Mouse (Mus musculus) liver, embryonic 11.5 days (tissue): ENCODE data around the gene Zfp523. TPM values are rescaled to one million over a fixed set of nuclear protein-coding genes. Genes with fewer than 3 reads are reported as not detected.
A peak's percentile ranks its signal among the peaks of the same experiment; 100 is the strongest.

Experiments used
- ATAC-seq: fragments of 200-750 bp; cut with Nextera tagmentation; replicated peaks from 2 replicates; pipeline ENCODE4 v1.8.0; 2017; ENCODE audit warnings: moderate number of reproducible peaks, mild to moderate bottlenecking, moderate TSS enrichment, moderate library complexity; ENCODE audit not compliant: low FRiP score
- DNase-seq: peaks from one replicate; pipeline ENCODE4 v3.0.0-alpha.2; 2017; ENCODE audit warnings: low spot score
- H3K27ac ChIP-seq: fragments of 300-500 bp; sonication (generic); 2 replicates; pipeline ENCODE4 v1.5.1; 2014; ENCODE audit warnings: mild to moderate bottlenecking, low read depth, low read length, control low read depth
- H3K27me3 ChIP-seq: fragments of 300-500 bp; sonication (generic); replicated peaks from 2 replicates; pipeline ENCODE4 v1.6.1; 2014; ENCODE audit warnings: low read length, mixed read lengths; ENCODE audit not compliant: control insufficient read depth, insufficient read depth
- H3K36me3 ChIP-seq: fragments of 300-500 bp; sonication (generic); 2 replicates; pipeline ENCODE4 v1.6.1; 2014; ENCODE audit warnings: mild to moderate bottlenecking, low read length, moderate library complexity, mixed read lengths; ENCODE audit not compliant: control insufficient read depth, insufficient read depth
- H3K4me1 ChIP-seq: fragments of 300-500 bp; sonication (generic); replicated peaks from 2 replicates; pipeline ENCODE4 v1.6.1; 2014; ENCODE audit warnings: low read length, mixed read lengths; ENCODE audit not compliant: control insufficient read depth, insufficient read depth
- H3K4me2 ChIP-seq: fragments of 300-500 bp; sonication (generic); 2 replicates; pipeline ENCODE4 v1.6.1; 2014; ENCODE audit warnings: mild to moderate bottlenecking, control low read depth, moderate library complexity
- H3K4me3 ChIP-seq: fragments of 300-500 bp; sonication (generic); 2 replicates; pipeline ENCODE4 v1.5.1; 2014; ENCODE audit warnings: low read depth, low read length, control low read depth
- H3K9ac ChIP-seq: fragments of 300-500 bp; sonication (generic); 2 replicates; pipeline ENCODE4 v1.6.1; 2014; ENCODE audit warnings: low read depth, low read length, control low read depth
- H3K9me3 ChIP-seq: fragments of 300-500 bp; sonication (generic); 2 replicates; pipeline ENCODE4 v1.6.1; 2016; ENCODE audit warnings: low read length, inconsistent platforms, mixed read lengths; ENCODE audit not compliant: control insufficient read depth
- WGBS: fragments of 180-500 bp; shearing (Covaris S2); extraction: QIAGEN DNeasy Blood & Tissue Kit; methylation state at CpG from one replicate; pipeline ENCODE4 v1.1.7; 2014; 5-methylcytosine and 5-hydroxymethylcytosine counted together
- polyA plus RNA-seq: library from polyadenylated mRNA; unstranded; fragments of >200 nt; fragmentation: Nextera tagmentation; extraction: Ambion mirVana; gene quantifications from 2 replicates; pipeline ENCODE4 v1.2.1, GENCODE M21; 2014

Zfp523 gene
- polyA plus RNA-seq, 1 experiment from 2014 or later, result 14.6 TPM

- H3K4me1 ChIP-seq, result peaks cover 39% of the 10 kb centered on the region
- H3K4me3 ChIP-seq, result no peak overlapping the region
- ATAC-seq (no peak), DNase-seq (no peak)
- H3K36me3 ChIP-seq, result no peaks in the 10 kb centered on the region
- no peaks in the 10 kb centered on the region for H3K27me3 ChIP-seq
- WGBS, result 51% methylated on average over 12 of the region's 12 CpGs
- H3K9ac ChIP-seq, result no peak overlapping the region
- H3K9me3 ChIP-seq, result no peaks in the 10 kb centered on the region
- H3K27ac ChIP-seq, result no peak overlapping the region
- no peak overlapping the region for H3K4me2 ChIP-seq
These were observed 72.1 kb downstream of the Zfp523 start for GRCm38 (mm10) chr17:28249062-28249461.

DNA sequence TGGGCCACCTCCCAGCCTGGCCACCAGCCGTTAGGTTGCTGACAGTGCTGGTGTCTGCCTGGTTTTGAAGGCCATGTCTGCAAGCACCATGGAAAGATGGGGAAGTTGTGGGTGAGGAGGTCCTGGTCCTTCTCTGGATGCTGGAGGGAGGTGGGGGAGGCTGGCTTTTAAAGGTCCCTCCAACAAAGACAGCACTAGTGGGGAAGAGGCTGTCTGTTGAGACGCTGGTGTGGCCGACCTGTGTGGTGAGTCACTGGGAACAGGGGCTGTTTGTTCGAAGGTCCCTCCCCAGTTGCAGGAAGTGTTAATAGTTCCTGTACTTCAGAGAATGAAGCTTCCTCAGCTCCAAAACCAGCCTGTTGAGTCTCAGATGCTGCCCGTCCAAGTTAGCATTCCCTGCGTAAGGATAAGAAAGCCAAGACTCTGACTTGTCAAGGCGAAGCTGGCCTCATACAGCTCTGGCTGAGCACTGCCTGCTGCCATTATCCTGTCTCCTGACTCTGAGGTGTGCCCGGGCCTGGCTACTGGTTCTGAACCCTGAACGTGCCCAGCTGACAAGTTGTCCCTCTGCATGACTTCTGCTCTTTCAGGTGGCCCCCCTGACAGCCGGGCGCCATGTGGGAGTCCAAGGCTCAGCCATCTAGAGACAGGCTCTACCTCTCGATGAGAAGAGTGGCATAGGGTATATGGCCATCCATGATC is 74.8 kb downstream of the Zfp523 start:
- Histone ChIP-seq H3K27ac (0 out of 2 replicates have a peak overlapping the region, but pooled peaks have one; percentile 8), H3K27me3 (no peaks in the 10 kb centered on the region), H3K9ac (no peak overlapping the region), H3K4me3 (no peak overlapping the region), H3K9me3 (no peaks in the 10 kb centered on the region), H3K4me2 (no peak overlapping the region), H3K36me3 (no peaks in the 10 kb centered on the region), H3K4me1 (peaks cover 45% of the 10 kb centered on the region)
- DNase-seq, result no peak
- WGBS, result 67% methylated on average over 12 of the region's 12 CpGs
- ATAC-seq, result no peak

DNA sequence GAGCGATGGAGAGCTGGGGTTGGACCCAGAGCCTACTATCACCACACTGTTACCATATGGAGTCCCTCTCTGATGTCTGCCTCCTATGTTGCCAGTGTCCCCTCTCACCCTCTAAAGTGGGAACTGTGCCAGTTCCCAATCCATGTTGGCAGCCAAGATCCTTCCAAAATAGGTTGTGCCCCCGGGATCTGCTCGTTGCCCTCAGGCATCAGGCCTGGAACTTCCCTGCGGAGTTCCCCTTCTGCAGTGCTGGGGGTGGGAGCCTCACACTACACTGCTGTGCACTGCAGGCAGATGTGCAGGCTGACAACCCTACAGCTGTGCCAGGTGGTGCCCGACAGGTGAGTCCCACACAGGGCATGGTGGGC is 75.3 kb downstream of the Zfp523 start:
- 81% methylated on average over 5 of the region's 5 CpGs for WGBS
- Histone ChIP-seq H3K4me1 (peaks cover 46% of the 10 kb centered on the region), H3K9ac (no peak overlapping the region)

GRCm38 (mm10) chr17:28253216-28253615 is 76.3 kb downstream of the Zfp523 start:
- Histone ChIP-seq H3K9me3 (no peaks in the 10 kb centered on the region), H3K4me1 (peaks cover 45% of the 10 kb centered on the region), H3K4me2 (no peak overlapping the region), H3K27ac (no peak overlapping the region), H3K36me3 (no peaks in the 10 kb centered on the region), H3K4me3 (no peak overlapping the region), H3K9ac (no peak overlapping the region), H3K27me3 (no peaks in the 10 kb centered on the region)
- no peak for DNase-seq
- ATAC-seq, result no peak
- 77% methylated on average over 7 of the region's 7 CpGs for WGBS

More for the DNA sequence above, 75.3 kb downstream of the Zfp523 start:
- ATAC-seq, result no peak
- H3K9me3 ChIP-seq, result no peaks in the 10 kb centered on the region
- no peak overlapping the region for H3K4me2 ChIP-seq
- no peak overlapping the region for H3K27ac ChIP-seq
- H3K4me3 ChIP-seq, result no peak overlapping the region
- DNase-seq, result no peak
- H3K36me3 ChIP-seq, result no peaks in the 10 kb centered on the region
- no peaks in the 10 kb centered on the region for H3K27me3 ChIP-seq

DNA sequence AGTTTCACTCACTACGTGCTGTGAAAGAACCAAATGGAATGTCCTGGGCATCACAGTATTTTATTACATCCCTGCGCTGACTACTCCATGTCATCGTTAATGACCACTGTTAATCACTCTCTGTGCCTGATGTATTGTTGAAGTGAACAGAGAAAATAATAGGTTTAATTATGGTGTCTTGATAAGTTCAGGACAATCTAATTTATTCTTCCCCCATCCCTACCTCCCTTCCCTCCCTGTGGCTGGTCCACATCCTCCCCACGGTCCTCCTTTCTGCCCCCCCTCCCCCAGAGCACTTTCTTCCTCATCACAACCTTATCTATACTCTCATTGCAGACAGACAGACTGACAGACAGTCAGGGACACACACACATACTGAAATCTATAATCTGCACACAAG is 77.9 kb downstream of the Zfp523 start:
- Histone ChIP-seq H3K4me2 (no peak overlapping the region), H3K36me3 (0 out of 2 replicates have a peak, but pooled peaks cover 5% of the 10 kb centered on the region), H3K9me3 (no peaks in the 10 kb centered on the region), H3K9ac (no peak overlapping the region), H3K4me1 (peaks cover 42% of the 10 kb centered on the region), H3K27me3 (no peaks in the 10 kb centered on the region), H3K27ac (no peak overlapping the region), H3K4me3 (no peak overlapping the region)
- ATAC-seq (no peak), DNase-seq (no peak)
- 58% methylated on average over 4 of the region's 4 CpGs for WGBS

Other genes with a start within 250 kb of the Zfp523 start
- 0.61 and 0.97 TPM in 2 replicates for gene Tcp11, start 96.5 kb upstream of the Zfp523 start, polyA plus RNA-seq
- gene Scube3, start 35.0 kb upstream of the Zfp523 start, polyA plus RNA-seq, result 2.6 TPM in 2 replicates
- gene Def6, start 30.6 kb downstream of the Zfp523 start, polyA plus RNA-seq, result 24.1 and 27.3 TPM in 2 replicates
- 1.6 and 2.3 TPM in 2 replicates for gene Ppard, start 55.6 kb downstream of the Zfp523 start, polyA plus RNA-seq
- gene Fance, start 136.4 kb downstream of the Zfp523 start, polyA plus RNA-seq, result 30.2 and 31.1 TPM in 2 replicates
- 683 and 733 TPM in 2 replicates for gene Rpl10a, start 151.3 kb downstream of the Zfp523 start, polyA plus RNA-seq
- 4.3 and 4.6 TPM in 2 replicates for gene Tead3, start 173.7 kb downstream of the Zfp523 start, polyA plus RNA-seq
- gene Tulp1, start 188.1 kb downstream of the Zfp523 start, polyA plus RNA-seq, result 2.8 and 3.3 TPM in 2 replicates